Mouse (Mus musculus): Measurements from ENCODE around the gene Vps8.

Vps8 gene

GRCm38 (mm10) chr16:21628061-21628591 lies 205.2 kb downstream of the Vps8 start:
- DNase-seq (ENCODE audit: low spot score in 2 of 2): no peak

GRCm38 (mm10) chr16:21630614-21631013 lies 207.7 kb downstream of the Vps8 start:
- DNase-seq (ENCODE audit: low spot score in 2 of 2): no peak

- no peak for DNase-seq (ENCODE audit: low spot score in 2 of 2)
These were observed 208.9 kb downstream of the Vps8 start for GRCm38 (mm10) chr16:21631815-21632222.

GRCm38 (mm10) chr16:21634460-21634859 lies 211.5 kb downstream of the Vps8 start:
- no peak for DNase-seq (ENCODE audit: low spot score in 2 of 2)

- no peak for DNase-seq (ENCODE audit: low spot score in 2 of 2)
These were observed 213.4 kb downstream of the Vps8 start for GRCm38 (mm10) chr16:21636156-21636853.

- DNase-seq (ENCODE audit: low spot score in 2 of 2): no peak
These were observed 214.4 kb downstream of the Vps8 start for GRCm38 (mm10) chr16:21637201-21637819.

GRCm38 (mm10) chr16:21640766-21641499 lies 218.0 kb downstream of the Vps8 start:
- no peak for DNase-seq (ENCODE audit: low spot score in 2 of 2)

GRCm38 (mm10) chr16:21641944-21642343 lies 219.0 kb downstream of the Vps8 start:
- DNase-seq (ENCODE audit: low spot score in 2 of 2): no peak

- DNase-seq (ENCODE audit: low spot score in 2 of 2): no peak
These were observed 220.0 kb downstream of the Vps8 start for GRCm38 (mm10) chr16:21642906-21643305.

GRCm38 (mm10) chr16:21643621-21644041 lies 220.7 kb downstream of the Vps8 start:
- DNase-seq (ENCODE audit: low spot score in 2 of 2): no peak

- no peak for DNase-seq (ENCODE audit: low spot score in 2 of 2)
These were observed 221.2 kb downstream of the Vps8 start for GRCm38 (mm10) chr16:21644066-21644561.

GRCm38 (mm10) chr16:21644574-21644973 lies 221.7 kb downstream of the Vps8 start:
- no peak for DNase-seq (ENCODE audit: low spot score in 2 of 2)

GRCm38 (mm10) chr16:21645915-21646314 lies 223.0 kb downstream of the Vps8 start:
- no peak for DNase-seq (ENCODE audit: low spot score in 2 of 2)

- DNase-seq (ENCODE audit: low spot score in 2 of 2): no peak
These were observed 223.6 kb downstream of the Vps8 start for GRCm38 (mm10) chr16:21646496-21646895.

- no peak for DNase-seq (ENCODE audit: low spot score in 2 of 2)
These were observed 225.9 kb downstream of the Vps8 start for GRCm38 (mm10) chr16:21648800-21649199.

- DNase-seq (ENCODE audit: low spot score in 2 of 2): no peak
These were observed 227.4 kb downstream of the Vps8 start for GRCm38 (mm10) chr16:21650289-21650688.

GRCm38 (mm10) chr16:21651161-21651560 lies 228.2 kb downstream of the Vps8 start:
- no peak for DNase-seq (ENCODE audit: low spot score in 2 of 2)

- no peak for DNase-seq (ENCODE audit: low spot score in 2 of 2)
These were observed 230.2 kb downstream of the Vps8 start for GRCm38 (mm10) chr16:21653151-21653550.

- no peak for DNase-seq (ENCODE audit: low spot score in 2 of 2)
These were observed 231.5 kb downstream of the Vps8 start for GRCm38 (mm10) chr16:21654384-21654783.

- DNase-seq (ENCODE audit: low spot score in 2 of 2): no peak
These were observed 232.4 kb downstream of the Vps8 start for GRCm38 (mm10) chr16:21655291-21655690.

- DNase-seq (ENCODE audit: low spot score in 2 of 2): no peak
These were observed 233.0 kb downstream of the Vps8 start for GRCm38 (mm10) chr16:21655961-21656360.

- DNase-seq (ENCODE audit: low spot score in 2 of 2): no peak
These were observed 241.9 kb downstream of the Vps8 start for GRCm38 (mm10) chr16:21664633-21665363.

All from spleen, postnatal 4 days (tissue).